Mouse (Mus musculus) right cerebral cortex, postnatal 14 days (tissue): ENCODE data around the gene Serpinf1.
"Not testable (repeated sequence)": the region's sequence is repeated elsewhere in the genome, so short reads cannot be mapped to it uniquely, and the experiment has no call there.

Source experiments
- DNase-seq: peaks from one replicate; pipeline ENCODE4 v3.0.0; 2022

The Serpinf1 gene

DNA sequence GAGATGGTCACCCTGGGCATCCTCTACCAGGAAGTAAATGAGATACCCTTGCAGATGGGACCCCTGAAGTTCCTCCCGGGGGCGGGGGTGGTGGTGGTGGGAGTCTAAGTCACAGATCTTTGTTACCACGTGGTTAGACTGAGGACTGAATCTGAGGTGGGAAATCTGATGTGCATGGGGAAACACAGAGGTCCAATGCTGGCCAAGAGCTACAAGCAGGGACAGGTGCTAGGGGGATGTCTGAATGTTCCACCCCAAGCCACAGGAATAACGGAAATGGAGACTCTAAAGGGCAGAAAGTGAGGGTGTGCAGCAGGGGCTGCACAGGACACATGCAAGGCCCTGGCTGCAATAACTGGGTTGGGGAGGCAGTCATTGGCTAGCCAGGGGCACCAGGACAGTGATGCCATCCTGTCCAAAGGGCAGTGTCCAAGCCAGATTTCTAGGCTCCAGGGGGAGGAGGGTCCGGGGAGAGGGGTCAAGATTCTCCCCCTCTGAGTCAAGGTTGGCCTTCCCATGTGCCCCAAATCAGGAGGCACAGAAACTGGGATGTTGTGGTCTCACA is 1.6 kb downstream of the Serpinf1 start:
- no peak for DNase-seq

DNA sequence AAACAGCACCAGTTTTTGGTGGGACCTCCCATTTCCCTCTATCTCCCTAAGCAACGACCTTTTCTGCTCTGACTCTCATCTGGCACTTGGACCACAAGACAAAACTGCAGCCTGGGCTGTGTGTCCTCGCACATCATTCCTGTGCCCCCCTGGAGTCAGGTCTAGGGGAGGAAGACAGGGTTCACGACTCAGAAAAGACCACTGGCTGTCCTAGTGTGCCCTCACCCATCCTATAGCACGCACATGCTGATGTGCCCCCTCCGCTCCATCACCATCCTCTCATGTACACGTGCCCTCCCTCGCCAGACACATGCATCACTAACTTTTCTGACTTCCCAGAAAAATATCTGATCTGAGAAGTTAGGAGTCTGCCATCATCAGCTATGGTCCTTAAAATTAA is 2.5 kb downstream of the Serpinf1 start:
- no peak for DNase-seq

DNA sequence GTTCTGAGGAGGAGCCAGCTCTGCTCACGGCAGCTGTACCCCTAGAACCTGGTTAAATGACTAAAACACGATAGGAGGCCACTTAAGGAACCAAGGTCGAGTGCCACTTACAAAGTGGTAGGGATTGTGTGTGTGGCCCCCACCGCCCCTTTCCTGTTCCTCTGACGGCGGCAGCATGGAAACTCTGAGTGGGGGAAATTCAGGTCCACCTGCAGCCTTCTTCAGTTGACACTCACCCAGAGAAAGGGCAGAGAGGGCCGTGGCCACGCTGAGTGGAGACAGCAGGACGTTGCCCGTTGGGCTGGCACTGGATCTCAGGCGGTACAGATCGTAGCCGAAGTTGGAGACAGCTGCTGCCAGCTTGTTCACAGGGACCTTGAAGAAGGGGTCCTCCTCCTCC is 6.5 kb downstream of the Serpinf1 start:
- no peak for DNase-seq

DNA sequence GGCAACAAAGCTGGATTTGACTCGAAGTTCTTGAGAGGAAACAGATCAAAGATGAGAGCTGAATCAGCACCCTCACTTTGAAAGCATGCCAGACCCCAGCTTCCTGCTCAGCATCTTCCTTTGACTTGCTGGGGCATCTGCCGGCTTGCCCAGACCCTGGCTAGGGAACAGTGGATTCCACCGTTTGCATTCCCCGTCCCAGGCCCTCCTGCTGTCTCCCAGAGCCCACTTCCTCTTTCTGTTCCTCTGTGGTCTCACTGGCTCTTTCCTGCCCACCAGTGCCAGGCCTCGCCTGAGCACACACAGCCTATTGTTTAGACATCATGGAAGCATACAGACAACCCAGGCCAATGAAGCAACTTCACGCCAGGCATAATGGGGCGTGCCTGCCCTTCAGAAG is 7.4 kb downstream of the Serpinf1 start:
- no peak for DNase-seq

DNA sequence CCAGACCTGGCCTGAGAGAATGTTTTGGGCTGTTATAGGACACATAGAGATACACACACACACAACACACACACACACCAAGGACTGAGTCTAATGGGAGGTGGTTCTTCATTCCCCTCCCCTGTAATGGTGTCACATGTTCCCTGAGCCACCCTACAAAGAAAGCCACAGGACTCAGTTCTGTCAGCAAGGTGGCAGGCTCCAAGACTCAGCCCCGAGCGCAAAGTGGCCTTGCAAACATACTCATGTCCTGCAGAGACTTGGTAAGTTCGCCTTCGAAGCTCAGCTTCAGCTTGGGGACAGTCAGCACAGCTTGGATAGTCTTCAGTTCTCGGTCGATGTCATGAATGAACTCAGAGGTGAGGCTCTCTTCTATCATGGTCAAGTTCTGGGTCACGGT is 11.9 kb downstream of the Serpinf1 start:
- DNase-seq, result no peak

DNA sequence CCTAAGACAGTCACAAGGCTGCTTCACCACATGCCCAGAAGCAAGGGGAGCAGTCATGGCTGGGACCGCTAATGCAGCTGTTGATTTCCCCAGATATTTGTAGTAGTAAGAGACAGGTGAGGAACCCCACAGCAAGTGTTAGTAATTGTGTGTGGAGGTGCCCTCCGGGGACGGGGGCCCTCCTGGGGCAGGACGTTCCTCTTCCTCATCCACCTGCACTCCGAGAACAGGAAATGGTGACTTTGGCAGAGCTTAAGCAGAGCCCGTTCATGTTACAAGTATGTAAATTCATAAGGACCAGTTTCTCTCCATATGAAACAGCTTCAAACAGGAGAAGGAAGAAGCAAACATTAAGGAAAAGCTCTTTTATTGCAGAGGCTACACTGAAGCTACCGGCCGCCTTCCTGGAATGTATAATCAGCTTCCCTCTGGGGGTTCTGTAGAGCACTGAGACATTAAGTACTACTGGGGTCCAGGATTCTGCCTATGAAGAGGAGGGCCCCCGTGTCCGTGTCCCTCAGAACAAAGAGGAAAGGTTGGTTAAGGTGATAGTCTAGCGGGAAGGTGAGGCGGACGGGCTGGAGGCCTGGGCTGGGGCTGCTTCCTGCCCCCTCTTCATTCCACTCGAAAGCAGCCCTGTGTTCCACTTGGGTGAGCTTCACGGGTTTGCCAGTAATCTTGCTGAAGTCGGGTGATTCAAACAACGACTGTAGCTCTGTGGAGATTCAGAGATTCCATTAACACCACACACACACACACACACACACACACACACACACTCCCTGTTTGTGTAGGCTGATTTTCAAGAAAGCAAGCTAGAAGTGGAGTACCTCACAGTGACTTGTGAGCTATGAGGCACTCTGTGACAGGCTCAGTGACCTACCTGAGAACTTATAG is 12.6 kb downstream of the Serpinf1 start:
- DNase-seq, result no peak

DNA sequence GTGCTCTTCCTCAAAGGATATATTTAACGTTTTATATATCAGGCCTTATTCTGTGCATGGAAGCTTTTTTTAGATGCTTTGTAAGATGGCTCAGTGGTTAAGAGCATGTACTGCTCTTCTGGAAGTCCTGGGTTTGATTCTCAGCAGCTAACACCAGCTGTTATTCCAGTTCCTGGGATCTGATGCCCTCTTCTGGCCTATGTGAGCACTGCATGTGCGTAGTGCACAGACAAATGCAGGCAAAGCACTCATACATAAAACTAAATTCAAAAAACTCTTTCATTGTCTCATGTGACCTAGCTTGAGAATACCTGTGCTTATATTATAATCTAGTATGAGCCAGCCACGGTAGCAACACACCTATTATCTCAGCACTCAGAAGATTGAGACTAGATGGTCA is 15.6 kb downstream of the Serpinf1 start:
- peak; percentile 38 for DNase-seq

DNA sequence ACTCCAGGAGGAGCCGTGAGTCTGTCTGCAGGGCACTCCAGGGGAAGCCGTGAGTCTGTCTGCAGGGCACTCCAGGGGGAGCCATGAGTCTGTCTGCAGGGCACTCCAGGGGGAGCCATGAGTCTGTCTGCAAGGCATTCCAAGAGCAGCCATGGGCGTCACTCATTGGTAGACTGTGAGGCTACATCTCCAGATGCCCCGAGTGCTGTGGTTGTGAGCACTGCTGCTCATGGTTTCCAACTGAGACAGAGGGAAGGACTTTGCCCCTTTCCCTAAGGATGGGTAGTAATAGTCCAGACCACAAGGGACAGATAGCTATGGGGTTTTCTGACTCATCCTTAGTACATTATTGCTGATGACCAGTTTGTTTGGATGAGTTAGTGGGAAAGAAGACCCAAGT is 16.4 kb downstream of the Serpinf1 start:
- no peak for DNase-seq

DNA sequence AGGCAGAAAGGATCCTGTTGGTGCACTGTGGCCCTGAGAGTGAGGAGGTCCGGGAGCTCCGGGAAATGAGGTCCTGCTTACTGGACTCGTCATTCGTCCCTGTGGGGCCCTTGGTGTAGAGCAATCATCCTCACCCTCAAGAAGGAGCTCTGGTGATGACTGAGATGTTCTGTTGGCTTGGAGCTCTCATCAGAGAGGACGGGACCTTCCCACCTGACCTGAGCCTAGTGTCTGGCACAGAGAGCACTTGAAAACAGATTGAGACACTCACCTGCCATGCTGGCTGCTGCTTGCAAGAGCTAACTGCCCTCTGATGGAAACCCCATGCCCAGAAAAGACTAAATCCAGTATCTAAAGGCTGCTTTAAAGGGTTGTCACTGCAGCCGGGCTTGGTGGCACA is 17.7 kb downstream of the Serpinf1 start:
- DNase-seq, result no peak

DNA sequence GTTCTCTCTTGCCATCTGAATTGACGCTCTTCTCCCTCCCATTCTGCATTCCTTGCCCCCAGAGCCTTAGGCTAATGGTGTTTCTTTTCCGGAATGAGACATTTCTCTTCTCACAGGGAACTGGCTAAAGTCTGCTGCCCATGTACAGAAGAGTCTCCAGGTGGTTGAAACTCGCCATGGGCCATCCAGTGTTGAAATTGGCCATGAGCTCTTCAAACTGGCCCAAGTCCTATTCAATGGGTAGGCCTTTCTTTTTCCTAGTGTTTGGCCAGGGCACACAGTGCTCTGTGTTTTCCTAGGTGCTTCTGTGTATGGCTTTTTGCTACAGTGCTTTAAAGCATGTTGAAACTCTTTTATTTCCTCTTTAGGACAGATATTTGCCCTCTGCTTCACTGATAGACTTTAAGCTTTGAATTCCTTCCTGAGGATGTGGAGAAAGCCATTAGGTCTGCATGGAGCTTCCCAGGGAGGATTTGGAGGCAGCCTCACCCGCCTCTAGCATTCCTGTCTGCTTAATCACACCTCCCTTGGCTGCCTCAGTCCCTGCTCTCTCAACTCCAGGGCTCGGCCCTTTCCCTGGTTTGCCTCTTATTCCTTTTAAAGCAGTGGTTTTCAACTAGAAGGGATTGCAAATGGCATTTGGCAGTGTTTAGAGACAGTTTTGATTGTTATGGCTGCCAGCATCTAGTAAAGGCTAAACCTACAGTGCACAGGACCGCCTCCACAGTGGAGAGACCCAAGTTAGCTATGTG is 19.0 kb downstream of the Serpinf1 start:
- DNase-seq, result no peak

DNA sequence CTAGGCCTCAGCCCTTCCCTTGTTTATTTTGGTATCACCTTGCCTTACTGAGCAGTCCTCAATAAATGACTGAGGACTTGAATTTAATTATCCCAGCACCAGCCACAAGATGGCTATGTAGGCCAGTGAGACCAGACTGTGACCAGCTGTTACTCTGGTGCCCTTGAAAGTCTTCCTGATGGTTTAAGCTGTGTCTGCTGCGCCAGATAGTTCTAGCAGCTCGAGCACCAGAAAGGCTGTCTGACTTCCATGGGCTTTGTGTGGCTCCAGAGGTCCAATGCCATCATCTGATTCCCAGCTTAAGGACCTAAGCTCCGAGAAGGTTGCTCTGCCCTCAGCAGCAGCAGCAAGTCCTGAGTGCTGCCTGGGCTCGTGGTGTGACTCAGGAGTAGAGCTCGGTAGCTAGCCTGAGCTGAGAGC is 20.2 kb downstream of the Serpinf1 start:
- peak; percentile 21 for DNase-seq

DNA sequence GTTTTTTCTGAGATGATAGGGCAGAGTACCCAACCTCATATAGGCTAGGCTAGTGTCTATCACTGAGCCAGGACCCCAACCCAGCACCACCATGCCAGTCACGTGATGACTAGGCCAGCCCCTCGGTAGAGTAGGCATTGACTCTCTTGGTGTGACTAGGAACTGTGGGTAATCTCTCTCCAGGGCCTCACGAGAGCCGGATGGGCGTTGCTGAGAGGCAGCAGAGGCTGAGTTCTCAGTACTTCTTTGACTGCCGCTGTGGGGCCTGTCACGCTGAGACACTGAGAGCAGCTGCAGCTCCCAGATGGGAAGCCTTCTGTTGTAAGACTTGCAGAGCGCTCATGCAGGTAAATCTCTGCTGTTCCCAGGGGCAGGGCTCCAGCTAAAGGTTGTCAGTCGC is 22.4 kb downstream of the Serpinf1 start:
- no peak for DNase-seq

DNA sequence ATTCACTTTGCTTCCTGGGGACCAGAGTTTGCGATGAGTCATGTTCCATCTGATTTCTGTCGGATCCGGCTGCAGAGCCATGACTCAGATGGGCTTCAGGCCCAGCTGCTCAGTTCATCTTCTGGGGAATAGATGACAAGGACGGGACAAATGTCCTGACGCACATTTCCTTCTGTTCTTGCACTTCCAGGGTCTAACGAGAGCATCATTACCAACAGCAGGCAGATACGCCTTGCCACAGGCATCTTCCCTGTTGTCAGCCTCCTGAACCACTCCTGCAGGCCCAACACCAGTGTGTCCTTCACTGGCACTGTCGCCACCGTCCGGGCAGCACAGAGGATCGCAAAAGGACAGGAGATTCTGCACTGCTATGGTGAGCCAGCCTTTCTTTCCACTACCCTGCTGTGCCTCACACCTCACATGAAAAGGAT is 23.1 kb downstream of the Serpinf1 start:
- no peak for DNase-seq

DNA sequence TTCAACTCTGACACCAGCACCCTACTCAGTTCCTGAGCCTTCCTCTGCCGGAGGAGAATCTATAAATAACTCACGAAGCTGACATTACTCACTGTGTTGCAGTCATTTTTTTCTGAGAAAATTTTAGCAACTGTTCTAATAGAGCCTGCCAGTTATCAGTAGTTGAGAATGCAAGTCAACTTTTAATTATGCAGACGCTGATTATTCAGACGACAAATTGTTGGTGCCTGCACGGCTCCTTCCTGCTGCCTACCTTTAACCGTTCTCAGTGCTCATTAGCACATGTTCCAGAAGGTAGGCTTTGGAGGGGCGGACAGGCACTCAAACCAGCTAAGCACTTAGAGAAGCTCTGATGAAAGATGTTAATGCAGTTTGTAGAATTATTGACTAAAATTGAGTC is 25.0 kb downstream of the Serpinf1 start:
- DNase-seq, result no peak

DNA sequence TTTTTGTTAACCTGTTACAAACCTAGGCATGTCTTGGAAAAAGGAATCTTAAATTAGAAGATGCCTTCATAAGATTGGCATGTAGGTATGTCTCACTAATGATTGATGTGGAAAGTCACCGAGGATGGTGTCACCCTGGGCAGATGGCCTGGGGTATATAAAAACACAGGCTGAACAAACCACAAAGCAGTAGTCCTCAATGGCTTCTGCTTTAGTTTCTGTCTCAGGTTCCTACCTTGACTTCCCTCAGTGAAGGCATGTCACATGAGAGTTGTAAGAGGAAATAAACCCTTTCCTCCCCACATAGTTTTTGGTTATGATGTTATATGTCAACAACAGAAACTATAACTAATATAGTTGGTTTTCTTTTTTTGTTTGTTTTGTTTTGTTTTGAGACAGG is 26.9 kb downstream of the Serpinf1 start:
- no peak for DNase-seq

DNA sequence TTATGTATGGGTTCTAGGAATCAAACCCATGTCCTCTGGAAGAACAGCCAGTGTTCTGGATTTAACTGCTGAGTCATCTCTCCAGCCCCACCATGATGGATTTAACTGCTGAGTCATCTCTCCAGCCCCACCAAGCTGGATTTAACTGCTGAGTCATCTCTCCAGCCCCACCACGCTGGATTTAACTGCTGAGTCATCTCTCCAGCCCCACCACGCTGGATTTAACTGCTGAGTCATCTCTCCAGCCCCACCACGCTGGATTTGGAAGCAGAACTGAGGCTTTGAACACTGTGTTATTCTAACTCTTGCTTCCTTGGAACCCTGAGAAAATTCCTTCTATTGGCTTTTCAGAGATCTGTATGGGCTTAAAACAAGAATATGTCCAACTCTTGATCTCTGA is 39.0 kb downstream of the Serpinf1 start:
- DNase-seq, result not testable (repeated sequence)

DNA sequence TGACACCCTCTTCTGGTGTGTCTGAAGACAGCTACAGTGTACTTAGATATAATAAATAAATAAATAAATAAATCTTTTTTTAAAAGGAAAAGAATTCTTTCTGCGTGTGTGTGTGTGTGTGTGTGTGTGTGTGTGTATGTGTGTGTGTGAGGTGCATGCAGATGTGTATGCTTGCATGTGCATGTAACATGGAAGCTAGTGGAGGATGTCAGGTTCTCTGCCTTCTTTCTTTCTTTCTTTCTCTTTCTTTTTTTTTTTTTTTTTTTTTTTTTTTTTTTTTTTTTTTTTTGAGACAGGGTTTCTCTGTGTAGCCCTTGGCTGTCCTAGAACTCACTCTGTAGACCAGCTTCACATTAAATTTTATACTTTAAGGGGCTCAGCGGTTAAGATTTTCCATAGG is 43.7 kb downstream of the Serpinf1 start:
- not testable (repeated sequence) for DNase-seq

DNA sequence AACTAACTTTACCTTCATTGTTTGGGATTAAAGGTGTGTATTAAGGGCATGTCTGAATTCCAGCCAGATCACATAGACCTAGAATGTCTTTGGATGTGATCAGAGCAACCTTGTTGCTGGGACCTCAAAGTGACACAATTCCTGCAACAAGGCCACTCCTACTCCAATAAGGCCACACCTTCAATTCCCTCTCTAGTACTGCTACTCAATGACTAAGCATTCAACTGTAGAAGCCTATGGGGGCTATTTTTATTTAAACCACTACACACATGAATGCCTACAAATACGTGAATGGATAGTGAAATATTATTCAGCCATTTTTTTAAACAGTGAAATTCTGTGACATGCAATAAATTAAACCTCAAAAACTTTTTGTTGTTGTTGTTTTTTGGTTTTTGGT is 45.4 kb downstream of the Serpinf1 start:
- DNase-seq, result no peak
